Mouse (Mus musculus): ENCODE results near the gene Ssh1.

DNA sequence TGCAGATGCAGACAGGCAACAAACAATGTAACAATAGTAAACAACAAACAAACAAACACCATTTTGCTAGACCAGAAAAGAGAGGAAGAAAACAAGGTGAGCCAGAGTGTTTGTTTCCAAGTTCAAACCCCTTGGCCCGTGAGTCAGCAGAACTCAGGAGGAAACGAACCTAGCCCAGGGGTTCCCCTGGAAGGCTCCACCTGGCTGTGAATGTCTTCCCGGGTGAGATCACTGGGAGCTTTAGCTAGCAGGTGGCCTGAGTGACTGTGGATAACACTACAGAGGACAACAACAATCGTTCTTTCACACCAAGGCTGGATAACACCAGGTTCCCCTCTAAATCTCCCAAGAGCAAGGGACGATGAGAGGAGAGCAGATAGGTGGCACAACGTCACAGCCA is 12.5 kb downstream of the Ssh1 start:
- TF ChIP-seq CTCF (IDR thresholded peaks at IDR 0.05; ENCODE audit: control insufficient read depth, insufficient read depth, insufficient read length), result no peak
- no peak for TF ChIP-seq CEBPB (IDR thresholded peaks at IDR 0.05; ENCODE audit: low read depth)
- TF ChIP-seq MAX (IDR thresholded peaks at IDR 0.05), result no peak
- TF ChIP-seq USF1 (IDR thresholded peaks at IDR 0.05; ENCODE audit: low read depth), result no peak
- TF ChIP-seq MYOG (IDR thresholded peaks at IDR 0.05; ENCODE audit: control insufficient read depth, extremely low read depth, insufficient read length), result no peak
- TF ChIP-seq FOSL1 (IDR thresholded peaks at IDR 0.05; ENCODE audit: insufficient read depth, low read length, poor library complexity, severe bottlenecking), result no peak
- TF ChIP-seq MYOD1 (IDR thresholded peaks at IDR 0.05; ENCODE audit: control insufficient read depth, insufficient read length, low read depth), result no peak

Measured in C2C12 (cell line).